Mouse (Mus musculus) heart, postnatal 14 days (tissue): ENCODE measurements around the gene Fastkd3. TPM values are rescaled to one million over a fixed set of nuclear protein-coding genes. Genes with fewer than 3 reads are reported as not detected.
"Not testable (repeated sequence)": the region's sequence is repeated elsewhere in the genome, so short reads cannot be mapped to it uniquely, and the experiment has no call there.

Experiments used
- DNase-seq, 2 experiments: peaks; one replicate each; pipeline ENCODE4 v3.0.0; 2021 to 2022
- intact Hi-C: fragments of 180-260 bp; cut with DNase I; formaldehyde crosslinking; loops from one replicate; pipeline ENCODE4 v1.15.1; 2025
- long read RNA-seq, 2 experiments: library from polyadenylated mRNA; stranded (forward); transcript quantifications; one replicate each; pipeline ENCODE4 v2.0.0; 2021
- total RNA-seq, 2 experiments: library from RNA; stranded (reverse); gene quantifications; 2 replicates each; pipeline ENCODE4 v1.2.3; 2021

The Fastkd3 gene
- total RNA-seq = 1 to 10 TPM; 6.9 to 7.1 TPM
- long read RNA-seq, experiment 1, transcript Fastkd3-201 (7 exons, 2,421 nt) = major isoform, 6 of 18 reads
- long read RNA-seq, experiment 1, transcript Fastkd3-209 (7 exons, 2,501 nt) = minor isoform, 5 of 18 reads
- long read RNA-seq, experiment 1, partial matches to known transcripts = 1 of 18 reads
- long read RNA-seq, experiment 1, other reads (novel, unspliced or antisense) = 6 of 18 reads
- long read RNA-seq, experiment 2, transcript Fastkd3-201 (7 exons, 2,421 nt) = major isoform, 7 of 16 reads
- long read RNA-seq, experiment 2, partial matches to known transcripts = 1 of 16 reads
- long read RNA-seq, experiment 2, other reads (novel, unspliced or antisense) = 7 of 16 reads

GRCm38 (mm10) chr13:68581747-68582516 lies at the start of gene Fastkd3, which contains the start of gene Mtrr:
TSS of gene Fastkd3 (plus strand) at chr13:68582234.
TSS of gene Mtrr (minus strand) at chr13:68582149.
- DNase-seq = peak; percentile 99
- intact Hi-C loops = loop anchor here (10.0 kb wide), 1 partner anchor 903 kb away; no protein-coding TSS in a partner anchor

- intact Hi-C loops = not testable (repeated sequence)
- DNase-seq = peak in 1 of 2 experiments; percentile 21
Observed at GRCm38 (mm10) chr13:68553391-68553790, 28.6 kb upstream of the Fastkd3 start.

GRCm38 (mm10) chr13:68568110-68568509 lies 13.9 kb upstream of the Fastkd3 start:
- no peak for DNase-seq
- intact Hi-C loops = no loop called here

GRCm38 (mm10) chr13:68568548-68568947 lies 13.5 kb upstream of the Fastkd3 start:
- no peak for DNase-seq
- intact Hi-C loops = no loop called here

GRCm38 (mm10) chr13:68569589-68570336 lies 12.3 kb upstream of the Fastkd3 start:
- intact Hi-C loops = no loop called here
- peak; percentile 23 to 61 for DNase-seq

- peak; percentile 32 to 57 for DNase-seq
- intact Hi-C loops = no loop called here
Observed at GRCm38 (mm10) chr13:68572247-68572646, 9.8 kb upstream of the Fastkd3 start.

- intact Hi-C loops = no loop called here
- DNase-seq = peak in 1 of 2 experiments; percentile 8
Observed at GRCm38 (mm10) chr13:68572966-68573913, 8.8 kb upstream of the Fastkd3 start.

GRCm38 (mm10) chr13:68574398-68574797 lies 7.6 kb upstream of the Fastkd3 start:
- intact Hi-C loops = no loop called here

GRCm38 (mm10) chr13:68577945-68578344 lies 4.1 kb upstream of the Fastkd3 start:
- DNase-seq = peak; percentile 8 to 31
- intact Hi-C loops = no loop called here

More at GRCm38 (mm10) chr13:68574398-68574797, 7.6 kb upstream of the Fastkd3 start:
- DNase-seq = no peak

- intact Hi-C loops = loop anchor here (10.0 kb wide), 1 partner anchor 904 kb away; no protein-coding TSS in a partner anchor
- no peak for DNase-seq
Observed at GRCm38 (mm10) chr13:68581086-68581740, 821 bp upstream of the Fastkd3 start.

- DNase-seq = peak in 1 of 2 experiments; percentile 5
- intact Hi-C loops = loop anchor here (10.0 kb wide), 1 partner anchor 902 kb away; no protein-coding TSS in a partner anchor
Observed at GRCm38 (mm10) chr13:68582517-68582780, 415 bp downstream of the Fastkd3 start.

- no peak for DNase-seq
- intact Hi-C loops = loop anchor here (10.0 kb wide), 1 partner anchor 901 kb away; no protein-coding TSS in a partner anchor
Observed at GRCm38 (mm10) chr13:68583961-68584360, 1.9 kb downstream of the Fastkd3 start.

- intact Hi-C loops = loop anchor here (10.0 kb wide), 1 partner anchor 899 kb away; no protein-coding TSS in a partner anchor
- no peak for DNase-seq
Observed at GRCm38 (mm10) chr13:68585441-68585840, 3.4 kb downstream of the Fastkd3 start.

- intact Hi-C loops = loop anchor here (10.0 kb wide), 1 partner anchor 896 kb away; no protein-coding TSS in a partner anchor
Observed at GRCm38 (mm10) chr13:68588352-68588751, 6.3 kb downstream of the Fastkd3 start.

GRCm38 (mm10) chr13:68593797-68594196 lies 11.8 kb downstream of the Fastkd3 start:
- intact Hi-C loops = no loop called here
- DNase-seq = peak in 1 of 2 experiments; percentile 18

More at GRCm38 (mm10) chr13:68588352-68588751, 6.3 kb downstream of the Fastkd3 start:
- DNase-seq = no peak

GRCm38 (mm10) chr13:68597199-68597598 lies 15.2 kb downstream of the Fastkd3 start, which contains the start of gene 1700001L19Rik:
TSS of gene 1700001L19Rik (plus strand) at chr13:68597421.
- intact Hi-C loops = no loop called here
- DNase-seq = no peak

GRCm38 (mm10) chr13:68597667-68598066 lies 15.6 kb downstream of the Fastkd3 start:
- intact Hi-C loops = no loop called here
- no peak for DNase-seq

GRCm38 (mm10) chr13:68598953-68599352 lies 16.9 kb downstream of the Fastkd3 start:
- intact Hi-C loops = no loop called here
- no peak for DNase-seq

- intact Hi-C loops = loop anchor here (10.0 kb wide), 1 partner anchor 854 kb away; no protein-coding TSS in a partner anchor
- peak in 1 of 2 experiments; percentile 19 for DNase-seq
Observed at GRCm38 (mm10) chr13:68601184-68601583, 19.1 kb downstream of the Fastkd3 start.
